Mouse (Mus musculus) layer of hippocampus, adult 11-12 months (tissue): Measurements from ENCODE around the gene Traip.

Source experiments
- DNase-seq: peaks from one replicate; pipeline ENCODE4 v3.0.0; 2022; ENCODE audit warnings: low spot score

The Traip gene

DNA sequence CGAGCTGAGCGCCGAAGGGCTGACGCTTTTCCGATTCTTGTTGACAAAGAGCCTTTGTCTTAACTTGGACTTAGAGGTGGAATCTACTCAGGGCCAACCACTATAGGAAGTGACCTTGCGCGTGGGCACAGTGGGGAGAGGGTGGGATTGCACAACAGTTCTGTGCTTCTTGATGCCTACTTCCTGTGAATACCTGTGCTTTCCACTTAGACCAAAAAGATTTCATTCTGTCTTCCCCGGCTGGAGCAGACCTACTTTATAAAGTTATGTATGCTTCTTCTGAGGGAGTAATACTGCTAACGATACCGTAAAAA, at the start of gene Traip:
TSS of gene Traip (plus strand) at position 215 of the 314 bp plus-strand sequence.
- no peak for DNase-seq

DNA sequence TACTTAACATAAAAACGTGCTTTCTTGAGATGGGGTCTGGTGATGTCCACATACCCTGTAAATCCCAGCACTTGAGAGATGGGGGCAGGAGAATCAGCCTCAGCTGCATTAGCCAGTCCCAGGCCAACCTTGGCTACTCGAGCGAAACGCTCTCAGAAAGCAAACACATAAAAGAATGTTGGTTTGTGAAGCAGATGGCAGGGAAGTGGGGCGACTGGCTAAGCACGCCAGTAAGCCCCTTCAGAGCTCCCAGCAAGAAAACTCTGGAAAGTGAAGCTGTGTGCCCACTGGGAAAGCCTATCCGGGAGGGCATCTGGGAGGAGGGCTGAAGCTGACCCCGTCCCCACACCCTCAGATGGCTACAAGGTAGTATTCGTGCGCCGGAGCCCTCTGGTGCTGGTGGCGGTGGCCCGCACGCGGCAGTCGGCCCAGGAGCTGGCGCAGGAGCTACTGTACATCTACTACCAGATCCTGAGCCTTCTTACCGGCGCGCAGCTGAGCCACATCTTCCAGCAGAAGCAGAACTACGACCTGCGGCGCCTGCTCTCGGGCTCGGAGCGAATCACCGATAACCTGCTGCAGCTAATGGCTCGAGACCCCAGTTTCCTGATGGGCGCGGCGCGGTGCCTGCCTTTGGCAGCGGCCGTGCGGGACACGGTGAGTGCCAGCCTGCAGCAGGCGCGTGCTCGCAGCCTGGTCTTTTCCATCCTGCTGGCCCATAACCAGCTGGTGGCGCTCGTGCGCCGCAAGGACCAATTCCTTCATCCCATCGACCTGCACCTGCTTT, 48.9 kb upstream of the Traip start:
- DNase-seq = peak; percentile 81

DNA sequence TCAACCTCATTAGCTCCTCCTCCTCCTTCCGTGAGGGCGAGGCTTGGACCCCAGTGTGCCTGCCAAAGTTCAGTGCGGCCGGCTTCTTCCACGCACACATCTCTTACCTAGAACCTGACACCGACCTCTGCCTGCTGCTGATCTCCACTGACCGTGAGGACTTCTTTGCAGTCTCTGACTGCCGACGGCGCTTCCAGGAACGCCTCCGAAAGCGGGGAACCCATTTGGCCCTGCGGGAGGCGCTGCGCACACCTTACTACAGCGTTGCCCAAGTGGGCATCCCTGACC, 48.4 kb upstream of the Traip start:
- DNase-seq = no peak

DNA sequence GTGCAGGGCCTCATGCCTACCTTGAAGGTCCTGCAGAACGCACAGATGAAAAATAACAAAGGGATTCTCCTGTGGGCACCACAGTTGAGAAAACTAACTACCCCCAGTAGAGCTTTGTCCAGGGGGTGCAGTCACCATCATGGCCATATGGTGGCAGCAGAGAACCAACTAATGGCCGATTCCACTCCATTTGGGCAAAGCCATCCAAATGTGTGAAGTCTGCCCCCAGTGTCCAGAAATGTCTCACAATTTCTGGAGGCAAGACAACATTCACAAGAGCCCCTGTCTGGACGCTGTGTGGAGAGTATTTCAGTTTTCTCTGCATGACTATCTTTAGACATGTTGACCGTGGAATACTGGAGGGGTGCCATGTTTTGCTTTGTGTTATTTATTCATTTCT, 45.2 kb upstream of the Traip start:
- peak; percentile 90 for DNase-seq

DNA sequence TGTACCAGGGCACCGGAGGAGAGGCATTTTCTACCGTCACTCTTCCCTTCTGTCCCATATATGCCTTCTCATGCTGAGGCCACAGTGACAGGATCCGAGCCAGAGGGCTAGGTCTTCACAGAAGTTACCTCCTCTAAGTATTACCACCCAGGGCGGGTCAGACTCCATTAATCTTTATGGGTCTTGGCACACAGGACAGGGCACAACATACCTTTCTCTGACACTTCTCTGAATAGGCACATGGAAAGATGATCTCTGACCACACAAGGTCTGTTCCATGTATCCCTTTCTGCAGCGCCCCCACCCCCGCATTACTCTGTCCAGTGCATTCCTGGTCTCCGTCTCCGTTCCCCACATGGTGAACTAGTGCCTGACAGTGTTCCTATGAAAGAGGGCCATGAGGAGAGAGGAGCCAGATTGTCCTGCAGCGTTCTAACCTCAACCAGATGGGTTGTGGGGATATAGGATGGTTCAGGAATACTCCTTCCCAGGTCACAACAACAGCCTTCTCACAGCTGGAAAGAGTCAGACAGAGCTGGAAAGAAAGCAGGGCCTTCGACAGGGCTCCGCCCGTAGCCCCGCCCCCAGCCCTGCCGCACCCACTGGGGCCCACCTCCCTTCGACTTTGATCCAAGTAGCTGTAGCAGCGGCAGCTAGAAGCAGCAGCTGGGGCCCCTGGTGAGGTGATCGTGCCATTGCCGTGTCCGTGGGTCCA, 43.5 kb upstream of the Traip start, which contains the start of gene Mst1r:
TSS of gene Mst1r (plus strand) at position 622 of the 715 bp plus-strand sequence.
- DNase-seq = no peak

DNA sequence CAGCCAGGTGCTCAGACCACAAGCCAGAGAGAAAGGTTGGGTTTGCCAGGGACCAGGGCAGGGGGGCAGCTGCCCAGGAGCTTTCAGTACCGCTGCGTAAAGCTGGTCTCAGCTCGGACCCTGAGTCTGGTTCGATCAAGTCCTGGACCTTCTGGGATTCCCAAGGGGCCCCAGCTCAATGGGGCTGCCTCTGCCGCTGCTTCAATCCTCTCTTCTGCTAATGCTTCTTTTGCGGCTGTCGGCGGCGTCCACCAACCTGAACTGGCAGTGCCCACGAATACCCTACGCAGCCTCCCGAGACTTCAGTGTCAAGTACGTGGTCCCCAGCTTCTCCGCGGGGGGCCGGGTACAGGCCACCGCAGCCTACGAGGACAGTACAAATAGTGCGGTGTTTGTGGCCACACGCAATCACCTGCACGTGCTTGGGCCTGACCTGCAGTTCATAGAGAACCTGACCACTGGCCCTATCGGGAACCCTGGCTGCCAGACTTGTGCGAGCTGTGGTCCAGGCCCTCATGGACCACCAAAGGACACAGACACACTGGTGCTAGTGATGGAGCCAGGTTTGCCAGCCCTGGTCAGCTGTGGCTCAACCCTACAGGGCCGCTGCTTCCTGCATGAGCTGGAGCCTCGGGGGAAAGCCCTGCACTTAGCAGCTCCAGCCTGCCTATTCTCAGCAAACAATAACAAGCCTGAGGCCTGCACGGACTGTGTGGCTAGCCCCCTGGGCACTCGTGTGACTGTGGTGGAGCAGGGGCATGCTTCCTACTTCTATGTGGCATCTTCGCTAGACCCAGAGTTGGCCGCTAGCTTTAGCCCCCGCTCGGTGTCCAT, 42.8 kb upstream of the Traip start:
- DNase-seq = no peak

DNA sequence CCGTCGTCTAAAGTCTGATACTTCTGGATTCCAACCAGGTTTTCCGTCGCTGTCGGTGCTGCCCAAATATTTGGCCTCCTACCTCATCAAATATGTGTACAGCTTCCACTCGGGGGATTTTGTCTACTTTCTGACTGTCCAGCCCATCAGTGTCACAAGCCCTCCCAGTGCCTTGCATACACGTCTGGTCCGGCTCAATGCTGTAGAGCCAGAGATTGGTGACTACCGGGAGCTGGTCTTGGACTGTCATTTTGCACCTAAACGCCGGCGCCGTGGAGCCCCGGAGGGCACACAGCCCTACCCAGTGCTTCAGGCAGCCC, 42.2 kb upstream of the Traip start:
- no peak for DNase-seq

DNA sequence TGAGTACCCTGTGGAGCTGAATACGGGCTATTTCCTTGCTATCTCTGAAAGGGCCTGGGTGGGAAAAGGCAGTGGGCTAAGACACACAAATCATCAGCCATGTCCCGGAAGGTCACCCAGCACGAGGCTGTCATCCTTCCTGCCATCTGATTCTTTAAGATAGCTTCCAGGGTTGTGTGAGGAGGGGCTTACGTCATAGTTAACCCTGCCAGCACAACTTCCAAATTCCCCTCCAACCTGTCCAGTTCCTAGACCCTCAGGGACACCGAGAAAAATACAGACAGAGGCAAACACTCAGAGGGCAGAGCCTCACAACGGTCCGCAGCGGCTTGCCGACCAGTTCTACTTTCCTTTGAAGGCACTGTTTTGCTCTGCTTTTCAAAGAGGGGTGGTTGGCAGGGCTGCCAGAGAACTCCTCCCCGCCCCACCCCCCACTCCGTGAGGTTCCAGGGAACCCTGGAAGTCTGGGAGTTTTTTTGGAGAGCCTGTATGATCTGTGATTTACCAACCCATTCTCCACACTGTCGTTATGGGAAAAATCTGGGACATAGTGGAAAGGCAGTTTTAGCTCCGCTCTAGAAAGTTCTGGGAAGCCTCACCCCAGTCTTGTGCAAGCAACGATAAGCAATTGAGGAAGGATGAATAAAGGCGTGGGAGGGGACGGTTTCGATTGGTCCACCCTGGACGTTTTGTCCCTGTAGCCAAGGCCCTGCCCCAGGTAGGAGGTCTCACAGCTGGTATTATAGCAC, 41.4 kb upstream of the Traip start:
- no peak for DNase-seq

DNA sequence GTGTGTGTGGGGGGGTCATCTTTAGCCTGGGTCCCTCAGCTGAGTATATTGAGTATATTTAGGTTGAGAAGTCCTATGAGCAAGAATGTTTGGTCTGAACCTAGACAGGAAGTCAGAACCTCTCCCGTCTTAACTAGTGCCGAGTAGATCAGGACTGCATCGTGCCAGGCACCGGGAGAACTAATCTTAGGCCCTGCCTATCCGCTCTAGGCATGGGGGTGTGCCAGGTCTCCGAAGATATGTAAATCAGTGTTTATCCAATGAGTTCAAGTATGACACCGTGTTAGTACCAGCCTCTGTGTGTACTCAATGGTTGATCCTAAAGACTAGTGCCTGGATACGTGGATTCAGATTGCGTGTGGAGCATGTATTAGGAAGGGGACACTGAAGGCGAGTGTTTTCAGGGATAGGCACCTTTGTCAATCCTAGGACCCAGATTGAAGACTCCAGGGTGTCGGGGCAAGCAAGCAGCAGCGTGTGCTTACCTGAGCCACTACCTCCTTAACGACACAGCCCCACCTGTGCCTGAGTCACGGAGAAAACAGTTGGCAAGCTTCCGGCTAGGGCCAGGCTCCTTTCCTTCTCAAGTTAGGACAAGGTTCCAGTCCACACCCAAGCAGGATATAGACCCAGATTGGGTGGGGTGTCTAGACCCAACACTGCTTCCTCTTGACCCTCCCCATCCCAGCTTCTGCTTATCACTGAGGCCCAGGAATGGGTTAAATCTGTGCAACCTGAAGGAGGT, 39.7 kb upstream of the Traip start:
- no peak for DNase-seq

DNA sequence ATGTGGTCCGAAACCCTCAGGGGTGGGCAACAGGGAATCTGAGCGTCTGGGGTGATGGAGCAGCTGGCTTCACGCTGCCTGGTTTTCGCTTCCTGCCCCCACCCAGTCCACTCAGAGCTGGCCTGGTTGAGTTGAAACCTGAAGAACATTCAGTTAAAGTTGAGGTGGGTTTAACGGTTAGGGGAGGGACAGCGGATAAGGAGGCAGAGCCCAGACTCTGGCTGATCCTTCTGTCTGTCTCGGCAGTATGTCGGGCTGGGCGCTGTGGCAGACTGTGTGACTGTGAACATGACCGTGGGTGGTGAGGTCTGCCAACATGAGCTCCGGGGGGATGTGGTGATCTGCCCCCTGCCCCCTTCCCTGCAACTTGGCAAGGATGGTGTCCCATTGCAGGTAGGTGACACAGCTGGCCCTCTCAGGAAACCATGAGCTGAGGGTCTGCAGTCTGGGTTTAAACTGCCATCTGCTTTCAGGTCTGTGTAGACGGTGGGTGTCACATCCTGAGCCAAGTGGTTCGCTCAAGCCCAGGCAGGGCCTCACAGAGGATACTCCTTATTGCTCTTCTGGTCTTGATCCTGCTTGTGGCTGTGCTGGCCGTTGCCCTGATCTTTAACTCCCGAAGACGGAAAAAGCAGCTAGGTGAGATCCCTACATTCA, 35.0 kb upstream of the Traip start:
- DNase-seq = no peak

DNA sequence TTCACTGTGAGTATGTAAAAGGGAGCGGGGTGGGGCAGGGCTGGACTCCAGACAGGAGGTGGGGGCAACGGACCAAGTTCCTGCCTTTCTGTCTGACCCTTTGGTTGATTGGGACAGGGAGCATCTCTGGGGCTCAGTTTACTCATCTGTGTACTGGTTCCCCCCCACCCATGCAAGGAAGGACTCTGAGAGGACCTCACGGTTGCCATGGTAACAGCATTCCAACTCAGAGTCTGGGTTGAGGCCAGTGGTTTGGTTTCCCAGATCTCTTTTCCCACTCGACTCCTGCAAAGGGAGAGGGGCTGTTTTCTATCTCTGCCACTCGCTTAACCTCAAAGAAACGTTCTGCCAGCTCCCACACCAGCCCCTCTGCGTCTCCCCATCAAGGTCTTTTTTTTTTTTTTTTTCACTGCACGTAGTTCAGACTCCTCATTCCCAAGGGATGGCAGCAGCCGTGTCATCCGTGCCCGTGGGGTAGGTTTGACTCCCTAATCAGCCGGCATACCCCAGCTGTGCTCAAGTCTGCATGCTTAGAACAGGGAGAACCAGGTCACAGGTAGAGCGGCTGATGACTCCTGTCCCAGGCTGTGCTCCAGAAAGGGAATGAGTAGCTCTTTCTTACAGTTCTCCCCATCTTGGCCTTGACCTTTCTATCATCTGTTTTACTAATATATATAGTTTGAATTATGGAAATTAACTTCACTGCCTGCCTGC, 31.9 kb upstream of the Traip start:
- peak; percentile 44 for DNase-seq

DNA sequence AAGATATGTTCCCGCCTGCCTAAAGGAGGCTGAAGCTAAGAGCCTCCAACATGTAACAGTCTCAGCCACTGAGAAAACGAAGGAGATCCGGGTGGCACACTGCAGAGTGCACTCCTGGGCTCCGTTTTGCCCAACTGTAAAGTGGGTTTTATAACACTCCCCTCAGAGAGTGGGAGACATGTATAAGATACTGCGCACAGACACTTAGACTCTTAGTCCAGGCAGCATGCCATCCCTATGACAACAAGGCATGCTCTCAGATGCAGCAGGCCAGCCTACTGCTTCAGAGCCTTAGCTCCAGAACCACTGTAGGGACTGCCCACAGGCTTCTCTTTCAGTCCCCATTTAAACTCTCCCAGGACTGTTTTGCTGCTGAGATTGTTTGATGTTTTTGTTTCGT, 31.1 kb upstream of the Traip start:
- DNase-seq = no peak

DNA sequence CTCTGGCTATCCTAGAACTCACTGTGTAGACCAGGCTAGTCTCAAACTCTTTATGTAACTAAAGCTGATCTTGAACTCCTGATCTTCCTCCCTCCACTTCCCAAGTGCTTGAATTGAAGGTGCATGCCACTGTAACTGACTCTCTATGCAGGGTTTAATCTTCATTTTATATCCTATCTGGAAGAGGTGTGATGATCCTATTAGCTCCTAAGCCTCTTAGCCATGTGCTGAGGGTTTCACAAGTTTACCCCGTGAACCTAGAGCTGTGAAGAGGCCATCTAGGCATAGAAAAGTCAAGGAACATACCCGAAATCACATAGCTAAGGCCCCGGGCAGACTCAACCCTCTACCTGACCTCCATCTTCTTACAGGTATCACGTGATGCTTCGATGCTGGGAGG, 30.5 kb upstream of the Traip start:
- DNase-seq = no peak

DNA sequence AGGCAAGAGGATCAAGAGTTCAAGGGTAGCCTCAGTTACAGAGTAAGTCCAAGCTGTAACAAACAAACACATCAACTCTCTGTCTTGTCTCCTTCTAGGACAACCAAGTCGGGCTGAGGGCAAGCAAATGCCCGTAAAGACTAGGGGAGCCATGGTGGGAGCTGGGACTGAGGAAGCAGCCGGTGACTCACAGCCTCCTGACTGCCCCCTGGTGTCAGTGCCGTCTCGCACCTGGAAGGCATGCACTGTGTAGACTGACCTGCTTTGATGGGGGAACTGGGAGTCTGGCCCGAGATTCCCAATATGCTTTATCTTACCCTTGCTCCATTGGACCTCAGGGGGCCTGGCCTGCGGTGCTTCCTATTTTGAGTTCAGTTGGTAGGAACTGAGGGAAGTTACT, 26.9 kb upstream of the Traip start:
- no peak for DNase-seq

DNA sequence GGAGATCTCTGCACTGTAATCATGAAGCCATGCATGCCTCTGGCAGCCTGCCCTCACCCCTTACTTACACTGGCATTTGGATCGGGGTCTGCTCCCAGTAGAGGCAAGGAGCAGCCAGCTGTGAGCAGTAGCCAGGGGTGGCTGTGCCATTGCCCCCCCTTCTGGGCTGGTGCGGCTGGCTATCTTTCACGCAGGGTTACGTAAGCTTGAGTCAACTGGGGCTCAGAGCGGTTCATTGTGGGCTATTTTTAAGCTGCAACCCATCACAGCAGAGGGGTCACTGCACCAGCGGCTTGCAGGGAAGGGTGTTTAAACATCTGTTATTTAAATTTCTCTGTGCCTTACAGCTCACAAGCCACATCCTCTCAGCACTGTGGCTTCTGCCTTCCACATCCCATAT, 26.0 kb upstream of the Traip start:
- no peak for DNase-seq

DNA sequence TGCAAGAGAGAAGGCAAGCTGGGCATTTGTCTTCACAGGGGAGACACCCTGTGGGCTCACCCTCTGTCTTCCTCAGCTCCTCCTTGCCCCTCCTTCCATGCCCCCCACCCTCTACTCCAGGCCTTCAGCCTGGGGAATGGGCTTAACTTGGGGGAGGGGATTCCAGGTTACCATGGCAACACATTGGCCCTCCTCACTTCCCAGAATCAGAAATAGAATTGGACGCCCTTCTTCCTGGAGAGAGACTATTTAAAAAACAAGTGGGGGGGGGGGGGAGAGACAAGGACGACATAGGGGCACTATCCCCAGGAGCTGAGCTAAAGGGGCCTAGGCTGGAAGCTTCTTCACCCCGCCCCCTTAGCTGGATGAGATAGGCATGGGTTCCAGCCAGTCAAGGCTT, 24.7 kb upstream of the Traip start:
- DNase-seq = no peak

DNA sequence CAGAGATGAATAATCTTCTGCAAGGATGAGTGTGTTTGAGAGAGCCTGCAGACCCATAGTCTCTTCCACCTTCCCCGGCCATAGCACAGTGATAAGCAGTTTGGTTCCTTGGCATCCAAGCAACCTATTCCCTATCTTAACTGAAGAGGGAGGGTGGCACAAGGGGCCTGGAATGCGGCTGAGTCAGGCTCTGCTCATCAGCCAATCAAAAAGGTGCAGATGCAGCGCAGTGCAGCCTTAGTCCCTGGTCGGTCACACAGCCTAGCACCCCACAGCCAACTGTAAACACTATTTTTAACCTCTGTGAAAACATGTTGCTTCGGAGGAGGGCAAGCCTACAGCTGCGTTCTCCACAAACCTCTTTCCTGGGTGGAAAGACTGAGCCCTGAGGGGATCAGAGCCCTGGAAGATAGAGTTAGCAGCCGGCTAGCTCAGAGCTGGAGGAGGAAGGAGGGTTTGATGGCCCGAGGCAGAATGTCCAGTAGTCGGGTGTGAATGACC, 23.0 kb upstream of the Traip start:
- no peak for DNase-seq

DNA sequence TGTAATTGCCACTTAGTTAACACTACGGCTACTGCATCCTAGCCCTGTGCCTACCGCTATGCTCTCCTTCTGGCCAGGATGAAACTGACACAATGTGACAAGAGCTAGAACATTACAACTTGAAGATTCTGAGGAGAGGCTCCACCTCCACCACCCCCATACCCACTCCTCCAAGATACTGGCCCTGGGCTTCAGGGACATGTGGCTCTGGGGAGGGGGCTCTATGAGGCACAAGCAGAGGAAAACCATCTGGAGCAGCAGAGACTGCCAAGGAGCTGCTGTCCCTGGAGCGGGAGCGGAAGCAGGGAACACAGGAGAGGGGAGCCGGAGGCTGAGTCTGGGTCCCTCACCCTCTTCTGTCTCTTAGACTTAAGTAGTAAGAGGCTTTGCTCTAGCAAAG, 22.2 kb upstream of the Traip start:
- no peak for DNase-seq

DNA sequence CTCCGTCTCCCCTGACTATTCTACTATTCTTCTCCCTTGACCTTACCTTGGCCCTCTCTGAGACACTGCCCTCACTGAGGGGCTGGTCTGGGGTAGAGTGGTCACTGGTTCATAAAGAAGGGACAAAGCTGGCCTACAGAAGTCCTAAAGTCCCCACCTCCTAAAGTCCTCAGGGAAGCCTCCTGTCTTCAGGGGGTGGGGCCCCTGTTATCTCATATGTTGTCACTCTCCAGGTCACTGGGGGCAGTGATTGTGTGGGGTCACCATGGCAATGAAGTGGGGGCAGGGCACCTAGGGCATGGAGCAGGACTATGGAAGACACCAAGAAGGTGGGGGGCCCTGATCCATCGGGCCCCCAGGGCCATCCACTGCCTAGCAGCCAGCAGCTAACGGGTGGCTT, 21.8 kb upstream of the Traip start, which contains the start of gene Actl11:
TSS of gene Actl11 (plus strand) at position 301 of the 400 bp plus-strand sequence.
- no peak for DNase-seq

DNA sequence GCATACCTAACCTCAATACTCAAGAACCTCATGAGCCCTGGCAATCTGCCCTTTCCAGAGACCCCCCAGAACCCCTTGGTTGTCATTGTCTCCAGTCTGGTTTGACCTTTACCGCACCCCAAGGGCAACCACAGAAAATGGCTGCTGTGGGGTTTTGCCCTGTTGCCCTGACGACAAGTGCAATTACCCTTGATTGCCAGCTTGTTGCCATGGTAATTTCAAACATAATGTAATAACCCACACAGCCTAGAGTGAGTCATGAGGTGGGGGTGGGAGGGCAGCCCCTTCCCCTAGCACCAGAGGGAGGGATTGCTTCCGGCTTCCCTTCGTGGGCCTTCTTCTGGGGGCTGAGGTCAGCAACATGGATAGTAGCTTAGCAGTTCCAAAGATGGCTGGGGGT, 17.7 kb upstream of the Traip start:
- DNase-seq = no peak
